Mouse (Mus musculus) liver, embryonic 14.5 days (tissue): ENCODE results near the gene Acot7.

ENCODE experiments used
- CTCF ChIP-seq: IDR thresholded peaks from 2 replicates; pipeline ENCODE4 v1.5.1; 2016; ENCODE audit warnings: antibody characterized with exemption, low read depth, control low read depth
- EP300 ChIP-seq: IDR thresholded peaks from 2 replicates; pipeline ENCODE4 v1.6.1; 2016; ENCODE audit warnings: antibody characterized with exemption, low read depth

GRCm38 (mm10) chr4:152173956-152174355 lies 4.0 kb upstream of the Acot7 start:
- TF ChIP-seq CTCF, result no peak
- TF ChIP-seq EP300, result no peak
